Comparison of ENCODE assay signal across 8 mouse cellular contexts in genomic region chr2:119047849-119048248, GRCm38 (mm10). TPM values are rescaled to one million over a fixed set of nuclear protein-coding genes. Genes with fewer than 3 reads are reported as not detected.
DNase-seq lines count a peak whose midpoint lies in the region; ATAC-seq and TF ChIP-seq lines count a peak whose summit lies in the region.
"Had no signal": no experiment of that assay in that cellular context is flagged by ENCODE, and none has a peak within 500 bp of the region (broad histone marks: within the 10 kb centered on the region; RNA-seq: fewer than 3 reads in every experiment).

No protein-coding gene starts in this region.

- H3K27me3 ChIP-seq in E14TG2a.4 (ENCODE audit: insufficient read depth, low read length): no peaks in the 10 kb centered on the region
- H3K27me3 ChIP-seq in forebrain, embryonic 12.5 days: no peaks in the 10 kb centered on the region
- H3K27me3 ChIP-seq in liver, postnatal 0 days (ENCODE audit: insufficient read depth, low read length): no peaks in the 10 kb centered on the region

- 16% methylated on average over 4 of the region's 4 CpGs for WGBS in forebrain, embryonic 12.5 days
- 8% methylated on average over 4 of the region's 4 CpGs for WGBS in liver, postnatal 0 days (ENCODE audit: insufficient replicate concordance)

- peaks cover 44% of the 10 kb centered on the region for H3K4me1 ChIP-seq in E14TG2a.4 (replicated peaks; ENCODE audit: low read depth, low read length)
- H3K4me1 ChIP-seq in forebrain, embryonic 12.5 days: peaks cover 11% of the 10 kb centered on the region
- peaks cover 12% of the 10 kb centered on the region for H3K4me1 ChIP-seq in liver, postnatal 0 days (ENCODE audit: insufficient read depth)

- DNase-seq in 3134 (ENCODE audit: extremely low read depth, insufficient read length, low spot score): peak; percentile 18
- no peak for DNase-seq in liver, postnatal 0 days
- DNase-seq in cerebellum, adult 11 months: no peak
- no peak for DNase-seq in adrenal gland, postnatal 4 days (ENCODE audit: low spot score in 2 of 2)
- no peak for DNase-seq in urinary bladder, adult 18-20 months (ENCODE audit: low spot score in 2 of 2)
- DNase-seq: right cerebral cortex, adult 18-20 months had no signal

- H3K4me3 ChIP-seq in E14TG2a.4 (replicated peaks; ENCODE audit: low read length): peak overlapping the region; percentile 91
- peak overlapping the region; percentile 61 for H3K4me3 ChIP-seq in forebrain, embryonic 12.5 days (replicated peaks)
- peak overlapping the region; percentile 93 for H3K4me3 ChIP-seq in liver, postnatal 0 days (ENCODE audit: low read depth, low read length)

- no peaks in the 10 kb centered on the region for H3K36me3 ChIP-seq in E14TG2a.4 (ENCODE audit: insufficient read depth, low read length)
- 0 out of 2 replicates have a peak, but pooled peaks cover 5% of the 10 kb centered on the region for H3K36me3 ChIP-seq in forebrain, embryonic 12.5 days (replicated peaks)
- H3K36me3 ChIP-seq in liver, postnatal 0 days (replicated peaks; ENCODE audit: insufficient read depth, low read length): no peaks in the 10 kb centered on the region

- H3K9ac ChIP-seq in forebrain, embryonic 12.5 days: peak overlapping the region; percentile 59
- H3K9ac ChIP-seq in liver, postnatal 0 days (replicated peaks): peak overlapping the region; percentile 92

- no peak for TF ChIP-seq CTCF in E14TG2a.4 (conservative IDR thresholded peaks at IDR 0.05; ENCODE audit: low read length)
- no peak for TF ChIP-seq CTCF in liver, postnatal 0 days (IDR thresholded peaks at IDR 0.05; ENCODE audit: low read depth)

- no peak for ATAC-seq in forebrain, embryonic 12.5 days (ENCODE audit: low FRiP score)
- no peak for ATAC-seq in liver, postnatal 0 days

- H3K4me2 ChIP-seq in forebrain, embryonic 12.5 days: peak overlapping the region; percentile 48
- H3K4me2 ChIP-seq in liver, postnatal 0 days (ENCODE audit: low read depth, low read length): peak overlapping the region; percentile 71

- peak overlapping the region; percentile 89; the same call in 1 of the 2 replicates for H3K27ac ChIP-seq in forebrain, embryonic 12.5 days
- peak overlapping the region; percentile 0; the same call in 1 of the 2 replicates for H3K27ac ChIP-seq in liver, postnatal 0 days (ENCODE audit: low read depth)

- TF ChIP-seq EP300 in liver, postnatal 0 days (IDR thresholded peaks at IDR 0.05; ENCODE audit: low read depth): no peak

- no peaks in the 10 kb centered on the region for H3K9me3 ChIP-seq in E14TG2a.4 (ENCODE audit: low read length)
- H3K9me3 ChIP-seq in forebrain, embryonic 12.5 days: no peaks in the 10 kb centered on the region
- no peaks in the 10 kb centered on the region for H3K9me3 ChIP-seq in liver, postnatal 0 days (ENCODE audit: low read length)

RNA-seq across cellular contexts. Expression of gene Knl1, which starts 0.9 kb away (rescaled TPM):
- 71.0 and 84.4 TPM in 2 replicates for polyA plus RNA-seq in forebrain, embryonic 12.5 days (2016; fragmentation: Nextera tagmentation; extraction: Ambion mirVana)
- 34.0 and 35.2 TPM in 2 replicates for polyA plus RNA-seq in liver, postnatal 0 days (2015; fragmentation: Nextera tagmentation; extraction: Ambion mirVana)
- total RNA-seq in adrenal gland, postnatal 4 days (2021): 10 to 100 TPM; 11.6 to 13.5 TPM

RNA-seq across cellular contexts. Expression of gene Rpusd2, which starts 13.3 kb away (rescaled TPM):
- 7.0 and 7.7 TPM in 2 replicates for polyA plus RNA-seq in forebrain, embryonic 12.5 days (2016; fragmentation: Nextera tagmentation; extraction: Ambion mirVana)
- 1.3 and 2.1 TPM in 2 replicates for polyA plus RNA-seq in liver, postnatal 0 days (2015; fragmentation: Nextera tagmentation; extraction: Ambion mirVana)
- 1 to 10 TPM; 8.6 to 8.7 TPM for total RNA-seq in adrenal gland, postnatal 4 days (2021)

RNA-seq across cellular contexts. Expression of gene Ccdc32, which starts 18.7 kb away (rescaled TPM):
- polyA plus RNA-seq in forebrain, embryonic 12.5 days (2016; fragmentation: Nextera tagmentation; extraction: Ambion mirVana): 25.3 and 26.4 TPM in 2 replicates
- 12.2 and 12.8 TPM in 2 replicates for polyA plus RNA-seq in liver, postnatal 0 days (2015; fragmentation: Nextera tagmentation; extraction: Ambion mirVana)
- 10 to 100 TPM; 20.0 to 20.2 TPM for total RNA-seq in adrenal gland, postnatal 4 days (2021)
